18 mouse cellular contexts compared by ENCODE assay signal in genomic region chr11:68330398-68331116, GRCm38 (mm10).
DNase-seq lines count a peak whose midpoint lies in the region; ATAC-seq and TF ChIP-seq lines count a peak whose summit lies in the region.
"Had no signal": no experiment of that assay in that cellular context is flagged by ENCODE, and none has a peak within 500 bp of the region (broad histone marks: within the 10 kb centered on the region; RNA-seq: fewer than 3 reads in every experiment).

No protein-coding gene starts in this region.

- no peak overlapping the region for H3K4me2 ChIP-seq in hindbrain, postnatal 0 days (ENCODE audit: low read depth, low read length)
- H3K4me2 ChIP-seq in hindbrain, embryonic 13.5 days: no peak overlapping the region
- H3K4me2 ChIP-seq: embryonic facial prominence, embryonic 15.5 days; limb, embryonic 12.5 days; liver, embryonic 11.5 days; midbrain, embryonic 11.5 days had no signal

- peak; percentile 12; the same call in 1 of the 2 replicates for TF ChIP-seq CTCF in hindbrain, postnatal 0 days (IDR thresholded peaks at IDR 0.05; ENCODE audit: low read depth)
- no peak for TF ChIP-seq CTCF in cerebellum, adult 2 months (IDR thresholded peaks at IDR 0.05; ENCODE audit: borderline replicate concordance, insufficient read depth, low read depth, low read length)

- H3K9me3 ChIP-seq in hindbrain, postnatal 0 days (ENCODE audit: low read length): no peaks in the 10 kb centered on the region
- H3K9me3 ChIP-seq in hindbrain, embryonic 13.5 days: 0 out of 2 replicates have a peak, but pooled peaks cover 7% of the 10 kb centered on the region
- H3K9me3 ChIP-seq: embryonic facial prominence, embryonic 15.5 days; limb, embryonic 12.5 days had no signal

- peak overlapping the region; percentile 45; the same call in 1 of the 2 replicates for H3K27ac ChIP-seq in hindbrain, postnatal 0 days
- H3K27ac ChIP-seq in hindbrain, embryonic 13.5 days: no peak overlapping the region
- no peak overlapping the region for H3K27ac ChIP-seq in cerebellum, adult 2 months (ENCODE audit: insufficient read depth, low read length)
- H3K27ac ChIP-seq: embryonic facial prominence, embryonic 15.5 days; limb, embryonic 12.5 days had no signal

- no peaks in the 10 kb centered on the region for H3K27me3 ChIP-seq in hindbrain, postnatal 0 days (ENCODE audit: insufficient read depth, low read length)
- H3K27me3 ChIP-seq in hindbrain, embryonic 13.5 days: no peaks in the 10 kb centered on the region
- H3K27me3 ChIP-seq in cerebellum, adult 2 months (ENCODE audit: control insufficient read depth, insufficient read depth, low read length): no peaks in the 10 kb centered on the region
- H3K27me3 ChIP-seq: embryonic facial prominence, embryonic 15.5 days had no signal

- peaks cover 4% of the 10 kb centered on the region; the same call in 1 of the 2 replicates for H3K4me1 ChIP-seq in hindbrain, postnatal 0 days (ENCODE audit: insufficient read depth, low read length)
- H3K4me1 ChIP-seq in hindbrain, embryonic 13.5 days (replicated peaks): peaks cover 6% of the 10 kb centered on the region; the same call in 1 of the 2 replicates
- peaks cover 13% of the 10 kb centered on the region for H3K4me1 ChIP-seq in cerebellum, adult 2 months (ENCODE audit: control insufficient read depth, insufficient read depth, low read length)
- H3K4me1 ChIP-seq: embryonic facial prominence, embryonic 15.5 days had no signal

- no peak; the same call in 1 of the 2 replicates for ATAC-seq in cerebellum, adult (ENCODE audit: insufficient number of reproducible peaks, low FRiP score, low TSS enrichment)
- peak; percentile 76 for ATAC-seq in hindbrain, postnatal 0 days
- no peak for ATAC-seq in hindbrain, embryonic 13.5 days (ENCODE audit: low FRiP score)
- ATAC-seq: forebrain, embryonic 16.5 days; liver, postnatal 0 days had no signal

- 57% methylated on average over 10 of the region's 10 CpGs for WGBS in hindbrain, postnatal 0 days
- WGBS in hindbrain, embryonic 13.5 days: 76% methylated on average over 10 of the region's 10 CpGs
- 28% methylated on average over 10 of the region's 10 CpGs for WGBS in cerebellum, adult 2 months

- no peaks in the 10 kb centered on the region for H3K36me3 ChIP-seq in hindbrain, postnatal 0 days (ENCODE audit: insufficient read depth, low read length)
- no peaks in the 10 kb centered on the region; the same call in 1 of the 2 replicates for H3K36me3 ChIP-seq in hindbrain, embryonic 13.5 days
- H3K36me3 ChIP-seq: embryonic facial prominence, embryonic 15.5 days; limb, embryonic 12.5 days had no signal

- no peak overlapping the region for H3K9ac ChIP-seq in hindbrain, postnatal 0 days (replicated peaks; ENCODE audit: low read length)
- no peak overlapping the region for H3K9ac ChIP-seq in hindbrain, embryonic 13.5 days
- H3K9ac ChIP-seq: embryonic facial prominence, embryonic 15.5 days; limb, embryonic 12.5 days; liver, postnatal 0 days had no signal

- DNase-seq in cerebellum, adult 11 months: peak; percentile 20
- peak; percentile 49 for DNase-seq in hindbrain, postnatal 0 days (ENCODE audit: low spot score)
- DNase-seq in cerebellum, adult 2 months: peak; percentile 29 to 46
- peak; percentile 34 to 58 for DNase-seq in cerebellum, postnatal 25 days
- DNase-seq in adrenal gland, adult 2 months: no peak
- DNase-seq: adrenal gland, postnatal 36 days; gastrocnemius, postnatal 10 days; liver, postnatal 0 days; lung, postnatal 10 days; thymus, adult 18-20 months; thymus, postnatal 36 days had no signal

- TF ChIP-seq POLR2A in cerebellum, adult 2 months (IDR thresholded peaks at IDR 0.05; ENCODE audit: borderline replicate concordance, insufficient read depth, low read length): no peak

- no peak overlapping the region for H3K4me3 ChIP-seq in hindbrain, postnatal 0 days (ENCODE audit: low read length)
- H3K4me3 ChIP-seq in hindbrain, embryonic 13.5 days: no peak overlapping the region
- no peak overlapping the region for H3K4me3 ChIP-seq in cerebellum, adult 2 months (replicated peaks; ENCODE audit: insufficient read depth, low read depth, low read length)
- H3K4me3 ChIP-seq: embryonic facial prominence, embryonic 15.5 days; limb, embryonic 12.5 days had no signal
